Comparison of ENCODE assay signal across 9 mouse cellular contexts in the genomic region with DNA sequence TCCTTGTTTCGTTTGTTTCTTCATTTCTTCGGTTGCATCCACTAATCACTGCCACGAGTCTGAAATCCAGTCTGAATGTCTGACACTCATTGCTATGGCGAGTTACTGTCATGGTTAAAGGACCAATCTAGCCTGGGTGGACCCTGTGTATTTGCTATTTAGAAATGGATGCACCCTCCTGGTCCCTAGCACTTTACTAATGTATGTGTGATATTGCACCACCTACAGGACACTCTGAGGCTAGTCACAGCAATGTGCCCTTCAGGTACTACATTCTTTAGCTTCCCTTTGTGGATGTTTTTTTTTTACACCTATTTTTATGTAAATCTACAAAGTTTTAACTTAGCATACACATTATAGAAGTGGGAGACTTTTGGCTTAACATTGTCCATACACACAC.
DNase-seq lines count a peak whose midpoint lies in the region; ATAC-seq and TF ChIP-seq lines count a peak whose summit lies in the region.
"Had no signal": no experiment of that assay in that cellular context is flagged by ENCODE, and none has a peak within 500 bp of the region (broad histone marks: within the 10 kb centered on the region; RNA-seq: fewer than 3 reads in every experiment).

No protein-coding gene starts in this region.

- DNase-seq in forebrain, embryonic 11.5 days (ENCODE audit: low spot score), result no peak
- DNase-seq in thymus, postnatal 0 days (ENCODE audit: low spot score), result peak; percentile 6
- DNase-seq in thymus, adult 2 months, result no peak
- peak; percentile 28 for DNase-seq in mesoderm, embryonic 11.5 days (ENCODE audit: low read depth, low spot score)
- DNase-seq in left cerebral cortex, postnatal 4 days, result no peak
- DNase-seq in thymus, postnatal 4 days, result no peak

- WGBS in forebrain, embryonic 11.5 days, result 75% methylated on average over 4 of the region's 4 CpGs
- 70% methylated on average over 4 of the region's 4 CpGs for WGBS in forebrain, embryonic 16.5 days
- whole genome bisulfite sequencing in thymus, adult 2 months, result 78% methylated on average over 4 of the region's 4 CpGs
- 76% methylated on average over 4 of the region's 4 CpGs for WGBS in kidney, embryonic 14.5 days

- no peak overlapping the region for H3K4me2 ChIP-seq in forebrain, embryonic 11.5 days (ENCODE audit: low read depth, low read length, severe bottlenecking)
- no peak overlapping the region for H3K4me2 ChIP-seq in forebrain, embryonic 16.5 days (ENCODE audit: low read length)
- no peak overlapping the region for H3K4me2 ChIP-seq in kidney, embryonic 14.5 days (replicated peaks; ENCODE audit: low read depth, low read length)
- H3K4me2 ChIP-seq: stomach, embryonic 15.5 days had no signal

- H3K4me1 ChIP-seq in forebrain, embryonic 11.5 days (replicated peaks; ENCODE audit: control insufficient read depth, insufficient read depth, low read length), result no peaks in the 10 kb centered on the region
- H3K4me1 ChIP-seq in forebrain, embryonic 16.5 days (replicated peaks; ENCODE audit: control insufficient read depth, insufficient read depth, low read length), result no peaks in the 10 kb centered on the region
- H3K4me1 ChIP-seq in thymus, adult 2 months (replicated peaks; ENCODE audit: control insufficient read depth, insufficient read depth, low read length), result no peaks in the 10 kb centered on the region
- H3K4me1 ChIP-seq in kidney, embryonic 14.5 days (ENCODE audit: control insufficient read depth, insufficient read depth, low read length), result no peaks in the 10 kb centered on the region
- H3K4me1 ChIP-seq: stomach, embryonic 15.5 days had no signal

- H3K27ac ChIP-seq in forebrain, embryonic 11.5 days (ENCODE audit: low read depth, low read length), result no peak overlapping the region
- H3K27ac ChIP-seq in forebrain, embryonic 16.5 days (ENCODE audit: low read length), result no peak overlapping the region
- no peak overlapping the region for H3K27ac ChIP-seq in thymus, adult 2 months (ENCODE audit: control insufficient read depth, insufficient read depth, low read length)
- no peak overlapping the region for H3K27ac ChIP-seq in kidney, embryonic 14.5 days (ENCODE audit: low read depth, low read length)
- H3K27ac ChIP-seq: stomach, embryonic 15.5 days had no signal

- H3K36me3 ChIP-seq in forebrain, embryonic 11.5 days (ENCODE audit: control insufficient read depth, insufficient read depth, low read length), result no peaks in the 10 kb centered on the region
- H3K36me3 ChIP-seq in forebrain, embryonic 16.5 days (ENCODE audit: control insufficient read depth, insufficient read depth), result no peaks in the 10 kb centered on the region
- H3K36me3 ChIP-seq in thymus, adult 2 months (ENCODE audit: control insufficient read depth, insufficient read depth, low read length), result no peaks in the 10 kb centered on the region
- no peaks in the 10 kb centered on the region for H3K36me3 ChIP-seq in kidney, embryonic 14.5 days (ENCODE audit: control insufficient read depth, insufficient read depth, low read length)
- H3K36me3 ChIP-seq: stomach, embryonic 15.5 days had no signal

- H3K27me3 ChIP-seq in forebrain, embryonic 11.5 days (ENCODE audit: control insufficient read depth, insufficient read depth, low read length), result no peaks in the 10 kb centered on the region
- H3K27me3 ChIP-seq in forebrain, embryonic 16.5 days (replicated peaks; ENCODE audit: control insufficient read depth, insufficient read depth, low read length), result no peaks in the 10 kb centered on the region
- no peaks in the 10 kb centered on the region for H3K27me3 ChIP-seq in thymus, adult 2 months (ENCODE audit: control insufficient read depth, insufficient read depth, low read length)
- H3K27me3 ChIP-seq in kidney, embryonic 14.5 days (ENCODE audit: control insufficient read depth, insufficient read depth, low read length), result no peaks in the 10 kb centered on the region
- H3K27me3 ChIP-seq: stomach, embryonic 15.5 days had no signal

- TF ChIP-seq POLR2A in thymus, adult 2 months (IDR thresholded peaks at IDR 0.05; ENCODE audit: control insufficient read depth, extremely low read depth, insufficient read depth, low read length, poor library complexity), result no peak

- H3K9me3 ChIP-seq in forebrain, embryonic 11.5 days (ENCODE audit: control insufficient read depth, low read length), result no peaks in the 10 kb centered on the region
- H3K9me3 ChIP-seq in forebrain, embryonic 16.5 days (ENCODE audit: control insufficient read depth, low read length), result no peaks in the 10 kb centered on the region
- H3K9me3 ChIP-seq in kidney, embryonic 14.5 days (ENCODE audit: control insufficient read depth, low read length), result no peaks in the 10 kb centered on the region
- H3K9me3 ChIP-seq: stomach, embryonic 15.5 days had no signal

- H3K4me3 ChIP-seq in forebrain, embryonic 11.5 days (ENCODE audit: low read depth, low read length), result no peak overlapping the region
- no peak overlapping the region for H3K4me3 ChIP-seq in forebrain, embryonic 16.5 days (replicated peaks; ENCODE audit: low read length)
- H3K4me3 ChIP-seq in thymus, adult 2 months (ENCODE audit: control insufficient read depth, insufficient read depth, low read length), result no peak overlapping the region
- H3K4me3 ChIP-seq in kidney, embryonic 14.5 days (ENCODE audit: low read length), result no peak overlapping the region
- H3K4me3 ChIP-seq: stomach, embryonic 15.5 days had no signal

- no peak for TF ChIP-seq CTCF in thymus, adult 2 months (IDR thresholded peaks at IDR 0.05; ENCODE audit: borderline replicate concordance, control insufficient read depth, extremely low read depth, insufficient read depth, low read length, poor library complexity)

- H3K9ac ChIP-seq in forebrain, embryonic 11.5 days (ENCODE audit: low read length), result no peak overlapping the region
- no peak overlapping the region for H3K9ac ChIP-seq in forebrain, embryonic 16.5 days (replicated peaks; ENCODE audit: low read depth, low read length)
- no peak overlapping the region for H3K9ac ChIP-seq in kidney, embryonic 14.5 days (ENCODE audit: low read depth, low read length)
- H3K9ac ChIP-seq: stomach, embryonic 15.5 days had no signal

- peak; percentile 73; the same call in 1 of the 2 replicates for ATAC-seq in forebrain, embryonic 11.5 days (replicated peaks; ENCODE audit: low FRiP score)
- no peak for ATAC-seq in forebrain, embryonic 16.5 days
- ATAC-seq in kidney, embryonic 14.5 days (ENCODE audit: low FRiP score, low TSS enrichment), result 0 out of 2 replicates have a peak, but pooled peaks have one; percentile 52

- intact Hi-C loops in left cerebral cortex, postnatal 4 days (cut with DNase I), result no loop called here

Comparison
In these comparisons a context has a peak if more than half of its experiments do, and no peak if none do; other contexts are left out.
1. DNase-seq: peak in thymus, postnatal 0 days (single experiment) and mesoderm, embryonic 11.5 days (single experiment); none in forebrain, embryonic 11.5 days (single experiment), thymus, adult 2 months (single experiment), left cerebral cortex, postnatal 4 days (single experiment) and thymus, postnatal 4 days (single experiment).